Mouse (Mus musculus) small intestine, adult 2 months (tissue): Measurements from ENCODE around the gene Slc3a1. TPM values are rescaled to one million over a fixed set of nuclear protein-coding genes. Genes with fewer than 3 reads are reported as not detected.

Source experiments
- H3K27ac ChIP-seq: fragments of 200-500 bp; 2 replicates; pipeline ENCODE4 v1.5.1; 2012; ENCODE audit warnings: low read depth, low read length, control low read depth, inconsistent platforms; ENCODE audit not compliant: insufficient read depth
- H3K27me3 ChIP-seq: fragments of 200-500 bp; 2 replicates; pipeline ENCODE4 v1.6.1; 2012; ENCODE audit warnings: mild to moderate bottlenecking, moderate library complexity, low read length, inconsistent platforms; ENCODE audit not compliant: control insufficient read depth, insufficient read depth
- H3K36me3 ChIP-seq: fragments of 200-500 bp; 2 replicates; pipeline ENCODE4 v1.6.1; 2012; ENCODE audit warnings: mild to moderate bottlenecking, low read length, control low read depth, inconsistent platforms; ENCODE audit not compliant: control insufficient read depth, insufficient read depth
- H3K4me1 ChIP-seq: fragments of 200-500 bp; 2 replicates; pipeline ENCODE4 v1.6.1; 2012; ENCODE audit warnings: low read length, inconsistent platforms, mixed read lengths; ENCODE audit not compliant: control insufficient read depth, insufficient read depth, insufficient read length
- H3K4me3 ChIP-seq: fragments of 200-500 bp; 2 replicates; pipeline ENCODE4 v1.5.1; 2012; ENCODE audit warnings: low read depth, mild to moderate bottlenecking, control low read depth, inconsistent platforms, low read length, moderate library complexity
- CTCF ChIP-seq: fragments of 200-500 bp; IDR thresholded peaks from 2 replicates; pipeline ENCODE4 v1.5.1; 2012; ENCODE audit warnings: low read depth, mild to moderate bottlenecking, control low read depth, inconsistent platforms, low read length, moderate library complexity, mixed read lengths; ENCODE audit not compliant: insufficient replicate concordance, insufficient read length; ENCODE audit errors: extremely low read depth
- POLR2A ChIP-seq: fragments of 200-500 bp; IDR thresholded peaks from 2 replicates; pipeline ENCODE4 v1.6.1; 2012; ENCODE audit warnings: low read depth, mild to moderate bottlenecking, control low read depth, inconsistent platforms, low read length, moderate library complexity
- WGBS: fragments of 180-500 bp; shearing (Covaris S2); methylation state at CpG from one replicate; pipeline ENCODE4 v1.1.7; 2018; 5-methylcytosine and 5-hydroxymethylcytosine counted together
- polyA plus RNA-seq: library from polyadenylated mRNA; depleted of rRNA; stranded (reverse); fragments of >200 nt; gene quantifications from 2 replicates; pipeline ENCODE4 v1.2.3, GENCODE M21; 2012; rRNA removed

Slc3a1 gene
- 30.3 and 122 TPM in 2 replicates for polyA plus RNA-seq

- 31% methylated on average over 20 of the region's 20 CpGs for WGBS
- TF ChIP-seq CTCF (peak; percentile 5; the same call in 1 of the 2 replicates), POLR2A (peak; percentile 64; the same call in 1 of the 2 replicates)
- H3K27ac ChIP-seq: peak within 1 kb of the TSS; percentile 94
Observed at GRCm38 (mm10) chr17:85028093-85028739, at the start of gene Slc3a1. Slc3a1 (plus strand) TSS chr17:85028376.

GRCm38 (mm10) chr17:84981721-84982120 is 46.5 kb upstream of the Slc3a1 start:
- TF ChIP-seq POLR2A: no peak
- WGBS: 93% methylated on average over 1 of the region's 1 CpGs
- Histone ChIP-seq H3K27ac (no peak overlapping the region), H3K4me3 (no peak overlapping the region), H3K4me1 (peaks cover 2% of the 10 kb centered on the region; the same call in 1 of the 2 replicates), H3K27me3 (no peaks in the 10 kb centered on the region), H3K36me3 (no peaks in the 10 kb centered on the region)

More at GRCm38 (mm10) chr17:85028093-85028739, at the start of gene Slc3a1:
- Histone ChIP-seq H3K27me3 (no peaks in the 10 kb centered on the region), H3K4me3 (peak within 1 kb of the TSS; percentile 65), H3K4me1 (peaks cover 18% of the 10 kb centered on the region), H3K36me3 (peaks cover 5% of the 10 kb centered on the region; the same call in 1 of the 2 replicates)

- peaks cover 5% of the 10 kb centered on the region; the same call in 1 of the 2 replicates for H3K4me1 ChIP-seq
- H3K27ac ChIP-seq: no peak overlapping the region
- H3K27me3 ChIP-seq: no peaks in the 10 kb centered on the region
- H3K4me3 ChIP-seq: no peak overlapping the region
- 64% methylated on average over 2 of the region's 2 CpGs for WGBS
- H3K36me3 ChIP-seq: no peaks in the 10 kb centered on the region
- no peak for TF ChIP-seq POLR2A
- TF ChIP-seq CTCF: no peak
Observed at GRCm38 (mm10) chr17:84982735-84983134, 45.4 kb upstream of the Slc3a1 start.

GRCm38 (mm10) chr17:84986368-84986767 is 41.8 kb upstream of the Slc3a1 start:
- peaks cover 7% of the 10 kb centered on the region; the same call in 1 of the 2 replicates for H3K4me1 ChIP-seq
- H3K36me3 ChIP-seq: no peaks in the 10 kb centered on the region
- H3K27ac ChIP-seq: no peak overlapping the region
- H3K27me3 ChIP-seq: no peaks in the 10 kb centered on the region
- no peak overlapping the region for H3K4me3 ChIP-seq
- WGBS: 45% methylated on average over 5 of the region's 5 CpGs
- TF ChIP-seq CTCF: no peak
- no peak for TF ChIP-seq POLR2A

GRCm38 (mm10) chr17:84987834-84988410 is 40.3 kb upstream of the Slc3a1 start:
- Histone ChIP-seq H3K4me3 (no peak overlapping the region), H3K27ac (no peak overlapping the region), H3K4me1 (peaks cover 7% of the 10 kb centered on the region; the same call in 1 of the 2 replicates), H3K36me3 (no peaks in the 10 kb centered on the region), H3K27me3 (no peaks in the 10 kb centered on the region)
- WGBS: 73% methylated on average over 3 of the region's 3 CpGs
- TF ChIP-seq CTCF (no peak), POLR2A (no peak)

- Histone ChIP-seq H3K27ac (no peak overlapping the region), H3K27me3 (no peaks in the 10 kb centered on the region), H3K4me1 (peaks cover 7% of the 10 kb centered on the region; the same call in 1 of the 2 replicates), H3K36me3 (no peaks in the 10 kb centered on the region), H3K4me3 (no peak overlapping the region)
- TF ChIP-seq POLR2A (no peak), CTCF (no peak)
Observed at GRCm38 (mm10) chr17:84988514-84988913, 39.7 kb upstream of the Slc3a1 start.

GRCm38 (mm10) chr17:84995844-84996243 is 32.3 kb upstream of the Slc3a1 start:
- Histone ChIP-seq H3K36me3 (peaks cover 19% of the 10 kb centered on the region), H3K27me3 (no peaks in the 10 kb centered on the region), H3K27ac (no peak overlapping the region), H3K4me1 (no peaks in the 10 kb centered on the region), H3K4me3 (no peak overlapping the region)
- TF ChIP-seq POLR2A (no peak), CTCF (no peak)
- WGBS: 70% methylated on average over 6 of the region's 6 CpGs
